Mouse (Mus musculus) stomach, postnatal 0 days (tissue): ENCODE results near the gene Gm13283.

Experiments used
- CTCF ChIP-seq: IDR thresholded peaks from 2 replicates; pipeline ENCODE4 v1.5.1; 2016; ENCODE audit warnings: antibody characterized with exemption, low read depth, mild to moderate bottlenecking, moderate library complexity
- EP300 ChIP-seq: optimal IDR thresholded peaks from 2 replicates; pipeline ENCODE3; 2016; ENCODE audit warnings: antibody characterized with exemption

DNA sequence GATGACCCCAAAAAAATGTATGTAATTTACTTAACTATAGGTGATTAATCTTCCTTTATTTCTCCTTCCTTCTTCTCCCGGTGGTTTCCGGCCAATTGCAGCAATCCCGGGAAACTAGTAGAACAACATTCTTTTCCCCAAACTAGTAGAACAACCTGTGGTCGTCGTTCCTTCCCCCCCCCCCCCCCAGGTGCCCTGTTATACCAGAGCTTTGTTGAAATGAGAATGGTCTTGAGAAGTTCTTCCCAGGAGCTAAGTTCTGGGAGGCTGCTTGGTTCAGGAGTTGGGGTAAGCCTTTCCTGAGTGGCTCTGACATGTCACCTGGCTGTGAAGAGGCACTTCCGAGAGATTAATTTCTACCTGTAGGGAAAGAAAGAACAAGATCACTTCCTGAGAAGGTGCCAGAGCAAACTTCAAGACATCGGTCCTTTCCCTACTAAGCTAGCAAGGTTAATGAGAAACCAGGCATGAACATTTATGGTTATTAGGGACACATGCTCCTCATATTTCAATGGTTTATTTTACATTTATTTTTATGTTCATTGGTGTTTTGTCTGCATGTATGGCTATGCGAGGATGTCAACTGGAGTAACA is 36.3 kb upstream of the Gm13283 start:
- TF ChIP-seq CTCF (no peak), EP300 (no peak)
